Mouse (Mus musculus): Measurements from ENCODE around the gene Gna11. TPM values are rescaled to one million over a fixed set of nuclear protein-coding genes. Genes with fewer than 3 reads are reported as not detected.

The Gna11 gene
- total RNA-seq, 2 experiments from 2014 or later, result 26.2 to 31.8 TPM

- DNase-seq (ENCODE audit: low spot score), result no peak
Observed at GRCm38 (mm10) chr10:81486496-81486895, 58.5 kb downstream of the Gna11 start.

GRCm38 (mm10) chr10:81485479-81486018 lies 59.4 kb downstream of the Gna11 start:
- no peak for DNase-seq (ENCODE audit: low spot score)

GRCm38 (mm10) chr10:81485060-81485449 lies 59.9 kb downstream of the Gna11 start:
- DNase-seq (ENCODE audit: low spot score), result no peak

- DNase-seq (ENCODE audit: low spot score), result no peak
Observed at GRCm38 (mm10) chr10:81484441-81485059, 60.4 kb downstream of the Gna11 start.

GRCm38 (mm10) chr10:81483983-81484382 lies 61.0 kb downstream of the Gna11 start:
- no peak for DNase-seq (ENCODE audit: low spot score)

- no peak for DNase-seq (ENCODE audit: low spot score)
Observed at GRCm38 (mm10) chr10:81482533-81482889, 62.5 kb downstream of the Gna11 start, which contains the start of gene Celf5. TSS of gene Celf5 (minus strand) at chr10:81482709.

- DNase-seq (ENCODE audit: low spot score), result no peak
Observed at GRCm38 (mm10) chr10:81481605-81482532, 63.1 kb downstream of the Gna11 start.

Small RNAs within 50 kb of the gene (microRNA-seq; reads per million reads assigned to microRNA genes)
- gene Gm25595, result not detected

Other genes with a start within 250 kb of the Gna11 start
- 10 to 100 TPM; 10.1 to 10.9 TPM for gene Cactin, start 224.1 kb downstream of the Gna11 start, total RNA-seq (2021)
- gene Tbxa2r, start 216.5 kb downstream of the Gna11 start, total RNA-seq (2021), result under 1 TPM; 0.16 to 0.55 TPM
- 1 to 10 TPM in 1 of 2 experiments, under 1 TPM in 1; 0.39 to 1.4 TPM for gene Gipc3, start 201.9 kb downstream of the Gna11 start, total RNA-seq (2021)
- gene Hmg20b, start 194.7 kb downstream of the Gna11 start, total RNA-seq (2021), result 10 to 100 TPM; 14.7 to 19.6 TPM
- gene Mfsd12, start 187.7 kb downstream of the Gna11 start, total RNA-seq (2021), result 1 to 10 TPM; 2.3 to 2.8 TPM
- under 1 TPM; 0.23 to 0.66 TPM for gene 4930404N11Rik, start 179.4 kb downstream of the Gna11 start, total RNA-seq (2021)
- 10 to 100 TPM; 15.3 to 15.4 TPM for gene Fzr1, start 166.7 kb downstream of the Gna11 start, total RNA-seq (2021)
- gene Dohh, start 160.8 kb downstream of the Gna11 start, total RNA-seq (2021), result 10 to 100 TPM; 41.1 to 44.1 TPM
- under 1 TPM; 0.57 to 0.97 TPM for gene Gm48551, start 160.7 kb downstream of the Gna11 start, total RNA-seq (2021)
- gene Gm48552, start 156.2 kb downstream of the Gna11 start, total RNA-seq (2021), result under 1 TPM in 1 of 2 experiments, not detected in 1; 0.34 TPM
- not detected for gene Smim24, start 152.1 kb downstream of the Gna11 start, total RNA-seq (2021)
- gene Nfic, start 89.6 kb downstream of the Gna11 start, total RNA-seq (2021), result 100 to 1,000 TPM; 232 to 244 TPM
- under 1 TPM; 0.05 to 0.07 TPM for gene Celf5, start 62.5 kb downstream of the Gna11 start, total RNA-seq (2021)
- 10 to 100 TPM; 41.0 to 45.8 TPM for gene Ncln, start 48.8 kb downstream of the Gna11 start, total RNA-seq (2021)
- under 1 TPM; 0.71 to 0.78 TPM for gene S1pr4, start 45.1 kb downstream of the Gna11 start, total RNA-seq (2021)
- gene Gna15, start 21.0 kb downstream of the Gna11 start, total RNA-seq (2021), result under 1 TPM; 0.53 to 0.57 TPM
- 100 to 1,000 TPM; 947 to 962 TPM for gene Aes, start 14.3 kb upstream of the Gna11 start, total RNA-seq (2021)
- 1 to 10 TPM; 4.9 to 7.4 TPM for gene Tle2, start 29.4 kb upstream of the Gna11 start, total RNA-seq (2021)
- 1 to 10 TPM; 4.5 to 6.1 TPM for gene Tle6, start 55.9 kb upstream of the Gna11 start, total RNA-seq (2021)
- 1 to 10 TPM; 3.1 to 3.3 TPM for gene BC025920, start 61.1 kb upstream of the Gna11 start, total RNA-seq (2021)
- gene Sirt6, start 82.6 kb upstream of the Gna11 start, total RNA-seq (2021), result 1 to 10 TPM; 4.4 to 4.7 TPM
- 10 to 100 TPM; 10.2 to 10.6 TPM for gene Ankrd24, start 83.3 kb upstream of the Gna11 start, total RNA-seq (2021)
- 1 to 10 TPM; 1.4 to 1.6 TPM for gene Gm10778, start 103.9 kb upstream of the Gna11 start, total RNA-seq (2021)
- 1 to 10 TPM; 5.2 to 6.2 TPM for gene Zfp433, start 159.6 kb upstream of the Gna11 start, total RNA-seq (2021)
- gene Gm3055, start 226.0 kb upstream of the Gna11 start, total RNA-seq (2021), result under 1 TPM; 0.53 to 0.95 TPM